Mouse (Mus musculus) urinary bladder, postnatal 0 days (tissue): ENCODE results near the gene Lef1. TPM values are rescaled to one million over a fixed set of nuclear protein-coding genes. Genes with fewer than 3 reads are reported as not detected.

Experiments
- polyA plus RNA-seq: library from polyadenylated mRNA; unstranded; fragments of >200 nt; fragmentation: Nextera tagmentation; extraction: Ambion mirVana; gene quantifications from 2 replicates; pipeline ENCODE4 v1.2.1, GENCODE M21; 2015

The Lef1 gene
- polyA plus RNA-seq = 2.1 and 2.3 TPM in 2 replicates

GRCm38 (mm10) chr3:131110191-131111150, at the start of gene Lef1:
TSS of gene Lef1 (plus strand) at chr3:131110471.

GRCm38 (mm10) chr3:131271559-131272373, 161.5 kb downstream of the Lef1 start, which contains the start of gene Hadh:
TSS of gene Hadh (minus strand) at chr3:131272101.

Other genes starting within 250 kb of the Lef1 start
- 54.8 and 58.0 TPM in 2 replicates for gene Hadh, start 161.6 kb downstream of the Lef1 start, polyA plus RNA-seq
- gene Cyp2u1, start 192.8 kb downstream of the Lef1 start, polyA plus RNA-seq = 0.39 and 0.72 TPM in 2 replicates